ENCODE assay signal across 9 mouse cellular contexts in genomic region chr8:94010101-94010705, GRCm38 (mm10). TPM values are rescaled to one million over a fixed set of nuclear protein-coding genes. Genes with fewer than 3 reads are reported as not detected.
DNase-seq lines count a peak whose midpoint lies in the region; ATAC-seq and TF ChIP-seq lines count a peak whose summit lies in the region.
"Had no signal": no experiment of that assay in that cellular context is flagged by ENCODE, and none has a peak within 500 bp of the region (broad histone marks: within the 10 kb centered on the region; RNA-seq: fewer than 3 reads in every experiment).

No protein-coding gene starts in this region.

- peak overlapping the region; percentile 92 for H3K27ac ChIP-seq in liver, adult 2 months (replicated peaks; ENCODE audit: insufficient read depth, low read depth, low read length)
- no peak overlapping the region for H3K27ac ChIP-seq in hindbrain, postnatal 0 days
- H3K27ac ChIP-seq: lung, embryonic 15.5 days had no signal

- TF ChIP-seq POLR2A in liver, adult 2 months (IDR thresholded peaks at IDR 0.05; ENCODE audit: extremely low read depth, insufficient read depth, low read length) = no peak
- TF ChIP-seq POLR2A in myocyte (IDR thresholded peaks at IDR 0.05; ENCODE audit: insufficient read length, low read depth) = no peak

- peaks cover 36% of the 10 kb centered on the region; the same call in 1 of the 2 replicates for H3K79me2 ChIP-seq in liver, adult 2 months (ENCODE audit: control insufficient read depth, insufficient read depth, low read length)
- peaks cover 66% of the 10 kb centered on the region for H3K79me2 ChIP-seq in myocyte (ENCODE audit: control insufficient read depth, insufficient read depth)

- ATAC-seq in hindbrain, postnatal 0 days = no peak
- no peak for ATAC-seq in erythroid progenitor cell, adult 5-6 weeks (replicated peaks; ENCODE audit: low FRiP score, poor library complexity, severe bottlenecking)

- H3K36me3 ChIP-seq in liver, adult 2 months (ENCODE audit: control insufficient read depth, insufficient read depth, low read length) = no peaks in the 10 kb centered on the region; the same call in 1 of the 2 replicates
- H3K36me3 ChIP-seq in hindbrain, postnatal 0 days (ENCODE audit: insufficient read depth, low read length) = no peaks in the 10 kb centered on the region
- H3K36me3 ChIP-seq in myocyte (ENCODE audit: control insufficient read depth, insufficient read depth) = no peaks in the 10 kb centered on the region
- H3K36me3 ChIP-seq: lung, embryonic 15.5 days had no signal

- H3K4me3 ChIP-seq in liver, adult 2 months (ENCODE audit: insufficient read depth, low read depth, low read length) = peak overlapping the region; percentile 99
- no peak overlapping the region for H3K4me3 ChIP-seq in hindbrain, postnatal 0 days (ENCODE audit: low read length)
- peak overlapping the region; percentile 71 for H3K4me3 ChIP-seq in myocyte

- TF ChIP-seq CTCF in liver, adult 2 months (IDR thresholded peaks at IDR 0.05; ENCODE audit: low read depth, low read length) = no peak
- no peak for TF ChIP-seq CTCF in hindbrain, postnatal 0 days (IDR thresholded peaks at IDR 0.05; ENCODE audit: low read depth)

- no peaks in the 10 kb centered on the region for H3K9me3 ChIP-seq in hindbrain, postnatal 0 days (ENCODE audit: low read length)
- H3K9me3 ChIP-seq: lung, embryonic 15.5 days had no signal

- H3K27me3 ChIP-seq in liver, adult 2 months (ENCODE audit: control insufficient read depth, insufficient read depth, low read length) = no peaks in the 10 kb centered on the region
- H3K27me3 ChIP-seq in hindbrain, postnatal 0 days (ENCODE audit: insufficient read depth, low read length) = no peaks in the 10 kb centered on the region
- H3K27me3 ChIP-seq in myocyte (ENCODE audit: control insufficient read depth, insufficient read depth, insufficient read length) = no peaks in the 10 kb centered on the region
- H3K27me3 ChIP-seq: lung, embryonic 15.5 days had no signal

- WGBS in liver, adult 2 months = 27% methylated on average over 2 of the region's 2 CpGs
- 39% methylated on average over 2 of the region's 2 CpGs for WGBS in hindbrain, postnatal 0 days

- peak overlapping the region; percentile 81 for H3K9ac ChIP-seq in liver, adult 2 months (ENCODE audit: low read depth, low read length)
- H3K9ac ChIP-seq in hindbrain, postnatal 0 days (replicated peaks; ENCODE audit: low read length) = 0 out of 2 replicates have a peak overlapping the region, but pooled peaks have one; percentile 3

- peaks cover 18% of the 10 kb centered on the region for H3K4me1 ChIP-seq in liver, adult 2 months (ENCODE audit: control insufficient read depth, insufficient read depth, low read length)
- peaks cover 12% of the 10 kb centered on the region for H3K4me1 ChIP-seq in hindbrain, postnatal 0 days (ENCODE audit: insufficient read depth, low read length)

- DNase-seq in liver, adult 2 months (ENCODE audit: extremely low read depth, low read depth, low spot score) = peak; percentile 46
- no peak for DNase-seq in liver
- DNase-seq in brain, adult 2 months (ENCODE audit: low read depth, low spot score) = peak; percentile 12
- no peak for DNase-seq in hindbrain, postnatal 0 days (ENCODE audit: low spot score)
- no peak for DNase-seq in retina, postnatal 1 day
- no peak for DNase-seq in frontal cortex, postnatal 36 days (ENCODE audit: low spot score in 2 of 2)

- H3ac ChIP-seq in myocyte (ENCODE audit: control insufficient read depth, insufficient read length) = no peak overlapping the region

- H3K4me2 ChIP-seq in hindbrain, postnatal 0 days (ENCODE audit: low read depth, low read length) = peak overlapping the region; percentile 90
- H3K4me2 ChIP-seq in myocyte (ENCODE audit: low read depth) = peak overlapping the region; percentile 78

TF ChIP-seq in myocyte, 11 proteins besides CTCF, POLR2A, EP300 and RAD21:
- TF ChIP-seq POLR2AphosphoS2 (IDR thresholded peaks at IDR 0.05; ENCODE audit: insufficient read length, low read depth) (no peak), TCF12 (IDR thresholded peaks at IDR 0.05; ENCODE audit: insufficient read depth, poor library complexity, severe bottlenecking) (no peak)

RNA-seq across cellular contexts. Expression of gene Amfr, which starts 2.4 kb away (rescaled TPM):
- 239 and 281 TPM in 2 replicates for total RNA-seq in liver, adult 2 months (2014; rRNA removed)
- 263 and 284 TPM in 2 replicates for polyA plus RNA-seq in liver, adult 2 months (2012; rRNA removed)
- 195 and 265 TPM in 2 replicates for total RNA-seq in hindbrain, postnatal 0 days (2014; rRNA removed)
- 86.9 and 88.9 TPM in 2 replicates for polyA plus RNA-seq in hindbrain, postnatal 0 days (2015; fragmentation: Nextera tagmentation; extraction: Ambion mirVana)
- 111 TPM for polyA plus RNA-seq in myocyte (2012; fragmentation: generic; extraction: Trizol)
- 51.5 and 53.2 TPM in 2 replicates for total RNA-seq in erythroid progenitor cell, adult 5-6 weeks (2015; ENCODE audit: low replicate concordance)
- total RNA-seq in erythroid progenitor cell, adult 5-6 weeks (2017; ENCODE audit: low replicate concordance) = 129 and 190 TPM in 2 replicates

RNA-seq across cellular contexts. Expression of gene Nudt21, which starts 26.6 kb away (rescaled TPM):
- total RNA-seq in liver, adult 2 months (2014; rRNA removed) = 16.7 and 24.0 TPM in 2 replicates
- 26.9 and 31.4 TPM in 2 replicates for polyA plus RNA-seq in liver, adult 2 months (2012; rRNA removed)
- 55.6 and 58.8 TPM in 2 replicates for total RNA-seq in hindbrain, postnatal 0 days (2014; rRNA removed)
- 94.5 TPM in 2 replicates for polyA plus RNA-seq in hindbrain, postnatal 0 days (2015; fragmentation: Nextera tagmentation; extraction: Ambion mirVana)
- polyA plus RNA-seq in myocyte (2012; fragmentation: generic; extraction: Trizol) = 88.6 TPM
- 33.2 and 80.1 TPM in 2 replicates for total RNA-seq in erythroid progenitor cell, adult 5-6 weeks (2015; ENCODE audit: low replicate concordance)
- 38.6 and 88.1 TPM in 2 replicates for total RNA-seq in erythroid progenitor cell, adult 5-6 weeks (2017; ENCODE audit: low replicate concordance)

RNA-seq across cellular contexts. Expression of gene Ogfod1, which starts 26.8 kb away (rescaled TPM):
- total RNA-seq in liver, adult 2 months (2014; rRNA removed) = 7.2 and 8.0 TPM in 2 replicates
- polyA plus RNA-seq in liver, adult 2 months (2012; rRNA removed) = 3.3 and 4.1 TPM in 2 replicates
- total RNA-seq in hindbrain, postnatal 0 days (2014; rRNA removed) = 11.2 and 15.0 TPM in 2 replicates
- 7.9 and 8.5 TPM in 2 replicates for polyA plus RNA-seq in hindbrain, postnatal 0 days (2015; fragmentation: Nextera tagmentation; extraction: Ambion mirVana)
- polyA plus RNA-seq in myocyte (2012; fragmentation: generic; extraction: Trizol) = 15.6 TPM
- total RNA-seq in erythroid progenitor cell, adult 5-6 weeks (2015; ENCODE audit: low replicate concordance) = 10.1 and 19.3 TPM in 2 replicates
- total RNA-seq in erythroid progenitor cell, adult 5-6 weeks (2017; ENCODE audit: low replicate concordance) = 2.4 and 5.0 TPM in 2 replicates

Comparison
In these comparisons a context has a peak if more than half of its experiments do, and no peak if none do; other contexts are left out.
1. DNase-seq: peak in liver, adult 2 months (single experiment) and brain, adult 2 months (single experiment); none in liver (single experiment), hindbrain, postnatal 0 days (single experiment), retina, postnatal 1 day (single experiment) and frontal cortex, postnatal 36 days (0 of 2).